Mouse (Mus musculus) stomach, embryonic 14.5 days (tissue): ENCODE results near the gene Taf3. TPM values are rescaled to one million over a fixed set of nuclear protein-coding genes. Genes with fewer than 3 reads are reported as not detected.

Source experiments
- ATAC-seq: fragments of 200-750 bp; cut with Nextera tagmentation; 2 replicates; pipeline ENCODE4 v1.8.0; 2017; ENCODE audit warnings: low read depth, moderate TSS enrichment; ENCODE audit not compliant: insufficient number of reproducible peaks, insufficient read depth, low FRiP score
- H3K27ac ChIP-seq: fragments of 300-500 bp; sonication (generic); 2 replicates; pipeline ENCODE4 v1.5.1; 2014; ENCODE audit warnings: mild to moderate bottlenecking, low read length, moderate library complexity, mixed read lengths
- H3K27me3 ChIP-seq: fragments of 300-500 bp; sonication (generic); 2 replicates; pipeline ENCODE4 v1.6.1; 2014; ENCODE audit warnings: low read length, control low read depth, mixed read lengths; ENCODE audit not compliant: control insufficient read depth, insufficient read depth
- H3K36me3 ChIP-seq: fragments of 300-500 bp; sonication (generic); 2 replicates; pipeline ENCODE4 v1.6.1; 2014; ENCODE audit warnings: mild to moderate bottlenecking, control low read depth, low read length, moderate library complexity, mixed read lengths; ENCODE audit not compliant: control insufficient read depth, insufficient read depth
- H3K4me1 ChIP-seq: fragments of 300-500 bp; sonication (generic); 2 replicates; pipeline ENCODE4 v1.6.1; 2014; ENCODE audit warnings: low read length, control low read depth, mixed read lengths; ENCODE audit not compliant: control insufficient read depth, insufficient read depth
- H3K4me2 ChIP-seq: fragments of 300-500 bp; sonication (generic); replicated peaks from 2 replicates; pipeline ENCODE4 v1.6.1; 2014; ENCODE audit warnings: low read depth, low read length, control low read depth
- H3K4me3 ChIP-seq: fragments of 300-500 bp; sonication (generic); 2 replicates; pipeline ENCODE4 v1.5.1; 2014; ENCODE audit warnings: low read depth, low read length, control low read depth
- H3K9ac ChIP-seq: fragments of 300-500 bp; sonication (generic); replicated peaks from 2 replicates; pipeline ENCODE4 v1.6.1; 2014; ENCODE audit warnings: low read depth, mild to moderate bottlenecking, control low read depth, low read length, moderate library complexity, mixed read lengths
- H3K9me3 ChIP-seq: fragments of 300-500 bp; sonication (generic); 2 replicates; pipeline ENCODE4 v1.6.1; 2016; ENCODE audit warnings: low read depth, low read length, control low read depth; ENCODE audit not compliant: control insufficient read depth
- WGBS: fragments of 180-500 bp; shearing (Covaris S2); extraction: QIAGEN DNeasy Blood & Tissue Kit; methylation state at CpG from one replicate; pipeline ENCODE4 v1.1.7; 2014; 5-methylcytosine and 5-hydroxymethylcytosine counted together
- polyA plus RNA-seq: library from polyadenylated mRNA; unstranded; fragments of >200 nt; fragmentation: Nextera tagmentation; extraction: Ambion mirVana; gene quantifications from 2 replicates; pipeline ENCODE4 v1.2.1, GENCODE M21; 2014

The Taf3 gene
- polyA plus RNA-seq, 1 experiment from 2014 or later: 14.3 TPM

- WGBS: 3% methylated on average over 7 of the region's 7 CpGs
- no peak overlapping the region for H3K9ac ChIP-seq
- no peaks in the 10 kb centered on the region for H3K36me3 ChIP-seq
- no peak overlapping the region for H3K27ac ChIP-seq
- H3K4me1 ChIP-seq: no peaks in the 10 kb centered on the region
- peaks cover 55% of the 10 kb centered on the region for H3K27me3 ChIP-seq
- no peak for ATAC-seq
- no peak overlapping the region for H3K4me2 ChIP-seq
- H3K9me3 ChIP-seq: no peaks in the 10 kb centered on the region
- H3K4me3 ChIP-seq: no peak overlapping the region
Measured at GRCm38 (mm10) chr2:9886921-9887610, 161.3 kb downstream of the Taf3 start.

GRCm38 (mm10) chr2:9886031-9886430 is 162.4 kb downstream of the Taf3 start:
- ATAC-seq: no peak
- peaks cover 56% of the 10 kb centered on the region for H3K27me3 ChIP-seq
- 24% methylated on average over 3 of the region's 3 CpGs for WGBS
- H3K27ac ChIP-seq: no peak overlapping the region
- H3K9me3 ChIP-seq: no peaks in the 10 kb centered on the region
- no peak overlapping the region for H3K4me3 ChIP-seq
- peaks cover 5% of the 10 kb centered on the region; the same call in 1 of the 2 replicates for H3K4me1 ChIP-seq
- no peak overlapping the region for H3K4me2 ChIP-seq
- no peak overlapping the region for H3K9ac ChIP-seq
- no peaks in the 10 kb centered on the region for H3K36me3 ChIP-seq

- Histone ChIP-seq H3K27me3 (peaks cover 53% of the 10 kb centered on the region), H3K27ac (no peak overlapping the region), H3K9ac (no peak overlapping the region), H3K4me2 (no peak overlapping the region), H3K9me3 (no peaks in the 10 kb centered on the region), H3K4me1 (peaks cover 7% of the 10 kb centered on the region; the same call in 1 of the 2 replicates), H3K4me3 (no peak overlapping the region), H3K36me3 (no peaks in the 10 kb centered on the region)
- 6% methylated on average over 14 of the region's 14 CpGs for WGBS
- ATAC-seq: no peak
Measured at GRCm38 (mm10) chr2:9885217-9885770, 163.1 kb downstream of the Taf3 start.

- Histone ChIP-seq H3K4me3 (no peak overlapping the region), H3K9me3 (no peaks in the 10 kb centered on the region), H3K36me3 (no peaks in the 10 kb centered on the region), H3K27ac (no peak overlapping the region), H3K27me3 (peaks cover 50% of the 10 kb centered on the region), H3K4me2 (no peak overlapping the region), H3K4me1 (peaks cover 7% of the 10 kb centered on the region; the same call in 1 of the 2 replicates), H3K9ac (no peak overlapping the region)
- 8% methylated on average over 15 of the region's 15 CpGs for whole genome bisulfite sequencing
- no peak for ATAC-seq
Measured at GRCm38 (mm10) chr2:9884533-9885216, 163.7 kb downstream of the Taf3 start.

GRCm38 (mm10) chr2:9883803-9884532 is 164.4 kb downstream of the Taf3 start:
- no peak for ATAC-seq
- H3K36me3 ChIP-seq: no peaks in the 10 kb centered on the region
- H3K4me1 ChIP-seq: peaks cover 7% of the 10 kb centered on the region; the same call in 1 of the 2 replicates
- H3K9ac ChIP-seq: no peak overlapping the region
- WGBS: 2% methylated on average over 27 of the region's 27 CpGs
- no peak overlapping the region for H3K27ac ChIP-seq
- no peak overlapping the region for H3K4me3 ChIP-seq
- H3K4me2 ChIP-seq: 0 out of 2 replicates have a peak overlapping the region, but pooled peaks have one; percentile 7
- H3K9me3 ChIP-seq: no peaks in the 10 kb centered on the region
- peaks cover 44% of the 10 kb centered on the region for H3K27me3 ChIP-seq

- no peaks in the 10 kb centered on the region for H3K9me3 ChIP-seq
- no peaks in the 10 kb centered on the region for H3K36me3 ChIP-seq
- H3K27ac ChIP-seq: no peak overlapping the region
- WGBS: under 1% methylated on average over 43 of the region's 43 CpGs
- peaks cover 7% of the 10 kb centered on the region; the same call in 1 of the 2 replicates for H3K4me1 ChIP-seq
- no peak overlapping the region for H3K9ac ChIP-seq
- H3K4me3 ChIP-seq: peak overlapping the region; percentile 20; the same call in 1 of the 2 replicates
- H3K27me3 ChIP-seq: peaks cover 40% of the 10 kb centered on the region
- peak overlapping the region; percentile 31 for H3K4me2 ChIP-seq
- no peak for ATAC-seq
Measured at GRCm38 (mm10) chr2:9882926-9883802, 165.2 kb downstream of the Taf3 start.

- Histone ChIP-seq H3K9me3 (no peaks in the 10 kb centered on the region), H3K9ac (no peak overlapping the region), H3K27ac (no peak overlapping the region), H3K36me3 (no peaks in the 10 kb centered on the region), H3K4me2 (peak overlapping the region; percentile 31), H3K4me3 (peak overlapping the region; percentile 20), H3K4me1 (peaks cover 8% of the 10 kb centered on the region; the same call in 1 of the 2 replicates), H3K27me3 (peaks cover 35% of the 10 kb centered on the region)
- WGBS: 2% methylated on average over 39 of the region's 39 CpGs
- ATAC-seq: no peak
Measured at GRCm38 (mm10) chr2:9882371-9882925, 165.9 kb downstream of the Taf3 start.
